Mouse (Mus musculus) adrenal gland (tissue): ENCODE measurements around the gene Ramp1.

Source experiments
- intact Hi-C: fragments of 180-260 bp; cut with DNase I; formaldehyde crosslinking; loops from one replicate; pipeline ENCODE4 v1.15.1; 2025

Ramp1 gene

DNA sequence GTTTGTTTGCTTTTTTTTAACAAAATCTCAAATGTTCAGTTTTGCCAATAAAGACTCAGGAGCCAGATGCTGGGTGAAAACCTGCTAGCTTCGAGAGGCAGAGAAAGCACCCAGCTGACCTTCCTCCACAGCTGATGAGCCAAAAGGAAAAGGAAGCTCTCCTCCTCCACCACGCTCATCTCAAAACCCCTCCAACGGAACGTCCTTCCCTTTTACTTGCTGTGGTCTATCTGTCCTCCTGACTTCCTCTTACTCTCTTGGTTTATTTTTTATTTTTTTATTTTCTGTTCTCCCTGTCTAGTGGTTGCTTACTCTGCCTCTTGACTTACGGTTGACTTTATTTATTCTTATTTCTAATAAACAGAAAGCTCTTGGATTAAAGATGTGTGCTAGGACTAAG, 55.8 kb downstream of the Ramp1 start:
- intact Hi-C loops = no loop called here

DNA sequence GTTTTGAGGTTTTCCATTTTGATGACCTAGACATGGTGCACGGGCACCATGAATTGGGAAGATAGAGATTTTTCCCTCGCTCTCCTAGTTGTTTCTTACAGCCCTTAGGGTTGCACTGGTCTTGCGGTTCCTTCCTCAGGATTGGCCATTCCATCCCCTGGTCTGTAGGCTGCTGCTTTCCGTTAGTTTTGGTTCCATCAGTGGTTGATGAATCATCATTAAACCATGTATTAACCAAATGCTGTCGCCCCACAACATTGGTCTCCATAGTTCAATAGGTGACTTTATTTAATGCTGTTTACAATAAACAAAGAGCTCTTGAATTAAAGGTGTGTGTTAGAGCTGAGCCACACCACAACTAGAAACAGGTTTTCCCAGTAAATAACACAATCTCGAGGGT, 58.1 kb downstream of the Ramp1 start:
- intact Hi-C loops = no loop called here

DNA sequence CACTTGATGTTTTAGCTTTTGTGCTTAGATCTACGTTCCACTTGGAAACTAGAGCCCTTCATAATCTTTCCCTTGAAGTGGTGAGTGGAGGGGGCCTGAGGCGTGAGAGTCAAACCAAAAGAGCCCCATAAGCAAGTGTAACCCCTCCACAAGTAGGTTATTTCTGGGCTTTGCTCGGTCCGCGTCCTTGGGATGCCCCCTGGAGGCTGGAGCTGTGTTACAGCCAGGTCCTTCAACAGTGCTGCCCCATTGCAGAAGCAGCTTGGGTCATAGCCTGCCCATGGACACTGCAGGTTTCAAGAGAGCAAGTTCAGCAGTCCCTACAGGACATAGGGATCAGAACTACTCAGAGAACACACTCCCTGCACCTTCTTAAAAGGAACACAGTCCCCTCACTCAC, 59.5 kb downstream of the Ramp1 start:
- intact Hi-C loops = no loop called here

DNA sequence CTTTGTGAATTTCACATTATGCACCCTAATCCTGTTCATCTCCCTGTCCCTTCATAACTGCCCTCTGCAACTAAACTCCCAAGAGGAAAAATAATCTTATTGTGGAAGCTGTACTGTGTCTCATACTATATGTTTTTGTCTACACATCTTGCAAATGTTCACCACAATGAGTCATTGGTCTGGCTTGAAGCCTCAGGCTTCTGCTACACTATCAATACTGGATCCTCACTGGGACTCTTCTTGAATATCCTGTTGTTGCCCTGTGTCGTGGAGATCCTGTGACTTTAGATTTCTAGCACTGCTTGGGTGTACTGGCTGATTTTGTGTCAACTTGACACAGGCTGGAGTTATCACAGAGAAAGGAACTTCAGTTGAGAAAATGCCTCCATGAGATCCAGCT, 60.2 kb downstream of the Ramp1 start:
- intact Hi-C loops = loop anchor here (2.0 kb wide), 1 partner anchor 61 kb away; the partner anchor contains the start of gene Ramp1

DNA sequence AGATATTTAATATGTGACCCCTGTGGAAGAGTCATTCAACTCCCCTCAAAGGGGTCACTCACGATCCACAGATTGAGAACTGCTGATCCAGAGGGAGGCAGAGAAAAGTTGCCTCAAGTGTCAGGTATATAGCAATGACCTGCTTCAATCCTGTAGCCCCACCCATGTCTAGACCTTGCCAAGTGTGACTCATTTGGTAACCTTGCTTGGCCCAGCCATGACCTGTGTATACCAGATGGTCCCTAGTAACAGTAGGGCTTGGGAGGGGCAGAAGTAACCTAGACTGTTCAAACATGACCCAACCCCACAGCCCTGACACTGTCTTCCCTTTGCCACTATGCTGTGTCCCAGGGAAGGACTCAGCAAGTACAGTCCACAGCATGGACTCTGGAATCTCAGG, 61.1 kb downstream of the Ramp1 start:
- intact Hi-C loops = loop anchor here (2.0 kb wide), 1 partner anchor 62 kb away; the partner anchor contains the start of gene Ramp1

DNA sequence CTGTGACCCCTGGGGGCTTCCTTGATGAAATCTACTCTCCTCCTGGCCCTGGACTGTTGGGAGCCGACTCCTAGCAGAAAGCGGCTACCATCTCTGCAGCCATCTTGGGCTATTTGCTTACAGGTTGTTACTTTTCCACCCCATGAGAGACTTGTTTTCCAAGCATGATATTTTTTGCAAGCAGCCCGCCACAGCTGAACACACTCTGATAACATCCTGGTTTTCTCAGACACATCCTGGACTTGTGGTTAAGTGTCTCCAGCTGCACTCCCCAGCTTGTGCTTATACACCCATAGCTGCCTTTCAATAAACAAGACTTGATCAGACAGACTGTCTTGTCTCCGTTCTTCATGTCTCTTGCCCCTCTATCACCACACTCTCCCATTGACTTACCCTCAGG, 61.6 kb downstream of the Ramp1 start:
- intact Hi-C loops = loop anchor here (2.0 kb wide), 1 partner anchor 62 kb away; the partner anchor contains the start of gene Ramp1

DNA sequence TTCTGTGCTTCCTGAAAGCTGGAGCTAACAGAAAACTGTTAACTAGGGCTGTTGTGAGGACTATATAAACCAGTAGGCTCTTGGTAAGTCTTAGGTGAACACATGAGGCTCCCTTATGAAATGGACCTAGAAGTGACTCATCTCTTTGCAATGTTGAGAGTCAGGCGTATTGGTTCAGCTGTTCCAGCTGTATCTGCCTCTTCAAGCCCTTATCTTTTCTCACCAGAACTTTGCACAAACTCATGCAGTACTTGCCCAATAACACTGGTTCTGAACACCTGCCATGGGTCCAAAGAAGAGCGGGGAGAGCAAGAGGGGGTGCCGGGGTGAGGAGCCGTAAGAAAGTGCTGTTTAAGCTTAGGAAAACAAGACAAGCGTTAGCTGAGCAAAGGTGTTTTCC, 68.6 kb downstream of the Ramp1 start:
- intact Hi-C loops = no loop called here

DNA sequence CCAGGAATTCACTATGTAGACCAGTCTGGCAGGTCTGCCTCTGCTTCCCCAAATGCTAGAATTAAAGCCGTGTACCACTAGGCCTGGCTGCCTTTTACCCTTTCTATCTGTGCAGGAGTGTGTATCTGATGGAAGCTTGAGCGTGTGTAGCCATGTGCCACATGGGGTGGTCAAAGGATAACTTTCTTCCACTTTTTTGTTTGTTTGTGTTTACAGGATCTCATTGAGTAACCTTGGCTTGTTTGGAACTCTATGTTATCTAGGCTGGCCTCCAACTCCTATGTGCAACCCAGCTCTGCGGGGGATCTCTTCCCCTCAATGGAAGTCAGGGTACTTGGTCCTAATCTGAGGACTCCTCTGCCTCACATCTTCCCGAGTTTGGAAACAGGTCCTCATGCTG, 69.3 kb downstream of the Ramp1 start:
- intact Hi-C loops = no loop called here

DNA sequence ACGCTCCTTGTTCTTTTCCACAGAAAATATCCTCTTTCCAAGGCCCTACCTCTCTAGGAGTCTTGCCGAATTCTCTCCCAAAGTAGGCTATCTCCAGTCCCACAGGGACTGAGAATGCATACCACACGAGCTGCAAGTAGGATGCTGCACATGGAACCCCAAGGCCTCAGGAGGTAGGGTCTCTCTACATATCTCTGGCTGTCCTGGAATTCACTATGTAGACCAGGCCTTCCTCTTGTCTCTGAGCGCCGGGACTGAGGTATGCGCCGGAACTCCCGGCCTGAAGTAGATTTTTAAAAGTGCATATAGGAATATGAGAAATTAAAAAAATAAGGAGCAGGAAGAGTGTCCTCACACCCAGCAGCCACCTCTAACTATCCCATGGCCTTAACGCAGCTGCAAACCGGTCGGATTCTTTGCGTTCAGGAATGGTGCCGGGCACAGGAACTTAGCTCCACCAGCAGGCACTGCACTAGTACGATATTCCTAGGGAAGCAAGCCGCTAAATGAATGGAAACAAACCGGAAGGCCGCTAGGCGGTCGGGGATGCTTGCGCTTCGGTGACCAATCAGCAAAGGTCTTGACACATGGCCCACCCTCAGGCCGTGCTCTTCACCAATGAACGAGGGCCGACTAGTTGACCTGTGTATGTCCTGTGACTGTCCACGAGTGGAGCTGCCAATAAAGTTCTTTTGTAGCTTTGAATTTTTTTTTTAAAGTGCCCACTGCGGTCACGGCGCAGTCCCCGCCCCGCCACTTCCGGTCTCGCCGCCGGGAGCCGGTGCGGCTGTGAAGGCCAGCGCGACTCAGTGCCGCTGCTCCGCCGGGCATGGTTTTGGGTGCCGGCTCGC, 70.2 kb downstream of the Ramp1 start, which contains the start of gene Ube2f:
Gene Ube2f (plus strand): TSS at position 741 of the 851 bp plus-strand sequence.
- intact Hi-C loops = loop anchor here (2.0 kb wide), 1 partner anchor 49 kb away; the partner anchor contains the start of gene Scly

DNA sequence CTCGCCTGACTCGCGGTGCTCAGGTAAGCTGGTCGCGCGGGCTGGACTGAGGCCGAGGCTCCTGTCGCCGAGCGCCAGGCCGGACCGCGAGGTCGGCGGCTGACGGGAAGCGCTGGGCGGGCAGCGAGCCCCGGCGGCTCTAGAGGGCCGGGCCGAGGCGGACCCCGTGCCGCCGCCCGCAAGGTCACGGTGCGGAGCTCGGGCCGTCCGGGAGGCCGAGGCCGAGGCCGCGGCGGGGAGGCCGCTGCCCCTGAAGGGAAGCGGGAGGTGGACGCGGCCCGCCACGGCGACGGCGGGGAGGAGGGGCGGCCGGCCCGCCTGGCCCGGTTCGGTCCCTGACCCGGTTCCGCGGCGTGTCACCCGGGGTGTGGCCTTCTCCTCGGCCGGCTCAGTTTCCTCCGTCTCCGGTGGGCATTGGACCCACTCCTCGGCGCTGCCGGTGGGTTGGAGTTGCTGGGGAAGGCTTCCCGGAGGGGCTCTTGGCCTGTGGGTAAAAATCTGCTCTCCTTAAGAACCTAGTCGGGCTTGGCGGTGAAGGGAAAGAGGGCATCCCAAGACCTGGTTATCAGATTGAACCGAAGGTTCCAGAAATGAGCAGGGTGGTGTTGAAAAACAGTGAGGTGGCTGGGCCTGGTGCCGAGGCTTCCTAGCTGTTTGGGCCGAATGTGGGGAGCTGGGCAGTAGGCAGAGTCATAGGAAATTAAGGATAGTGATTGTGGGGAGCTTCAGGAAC, 71.0 kb downstream of the Ramp1 start:
- intact Hi-C loops = loop anchor here (2.0 kb wide), 1 partner anchor 48 kb away; the partner anchor contains the start of gene Scly

DNA sequence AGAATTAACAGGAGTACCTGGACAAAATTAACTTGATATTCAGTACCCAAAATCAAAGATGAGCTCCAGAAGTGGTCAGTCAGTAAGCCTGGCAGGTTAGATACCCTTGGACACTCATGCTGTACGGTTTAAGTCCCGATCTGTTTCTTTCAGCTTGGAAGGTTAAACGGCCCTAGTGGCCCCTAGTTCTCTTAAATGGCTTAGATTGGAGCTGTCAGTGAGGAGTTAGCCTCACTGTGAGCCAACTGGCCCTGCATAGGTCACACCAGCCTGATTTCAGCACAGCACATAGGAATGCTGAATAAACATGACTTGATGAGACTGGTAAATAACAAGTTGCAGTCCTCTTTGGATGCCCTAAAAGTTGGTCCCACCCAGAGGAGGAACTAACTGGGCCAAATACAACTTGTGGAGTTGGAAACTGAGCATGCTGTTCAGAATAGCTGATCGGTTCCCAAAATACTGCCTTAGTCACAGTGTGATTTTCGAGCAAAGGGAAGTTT, 71.6 kb downstream of the Ramp1 start:
- intact Hi-C loops = loop anchor here (2.0 kb wide), 1 partner anchor 48 kb away; the partner anchor contains the start of gene Scly

DNA sequence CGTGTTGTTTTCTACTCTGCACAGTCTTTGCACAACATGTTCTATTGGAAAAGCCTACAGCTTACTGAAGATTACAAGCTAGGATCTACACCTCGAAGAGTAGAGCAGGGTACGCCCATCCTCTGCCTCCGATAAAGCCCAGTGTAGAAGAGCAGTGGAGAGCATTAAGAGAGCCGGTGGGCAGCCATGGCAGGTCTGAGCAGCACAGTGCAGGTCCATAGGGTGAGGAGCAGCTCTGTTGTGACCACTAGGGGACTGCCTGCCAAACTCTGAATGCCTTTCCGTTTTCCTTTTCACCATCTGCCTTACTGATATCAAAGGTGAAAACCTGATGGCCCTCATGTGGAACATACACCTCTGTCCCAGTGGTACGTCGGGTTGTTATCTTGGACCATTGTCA, 72.3 kb downstream of the Ramp1 start:
- intact Hi-C loops = loop anchor here (2.0 kb wide), 1 partner anchor 47 kb away; the partner anchor contains the start of gene Scly

DNA sequence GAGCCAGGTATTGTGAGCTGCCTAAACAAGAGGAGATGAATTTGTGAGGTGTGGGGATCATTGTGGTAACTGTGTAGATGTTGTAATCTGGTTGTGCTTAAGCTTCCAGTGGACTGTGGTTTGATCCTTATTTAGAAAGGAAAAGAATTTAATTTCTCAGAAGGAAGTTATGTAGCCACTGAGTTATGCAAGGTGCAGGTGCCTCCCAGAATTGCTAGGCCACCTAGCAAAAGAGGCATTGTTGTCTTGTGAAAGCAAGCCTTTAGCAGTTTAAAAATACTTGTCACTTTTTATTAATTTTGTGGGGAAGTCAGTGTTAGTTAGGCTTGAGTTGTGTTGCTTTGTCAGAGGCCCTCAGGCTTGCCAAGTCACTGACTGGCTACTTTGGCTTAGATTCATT, 78.3 kb downstream of the Ramp1 start:
- intact Hi-C loops = no loop called here

DNA sequence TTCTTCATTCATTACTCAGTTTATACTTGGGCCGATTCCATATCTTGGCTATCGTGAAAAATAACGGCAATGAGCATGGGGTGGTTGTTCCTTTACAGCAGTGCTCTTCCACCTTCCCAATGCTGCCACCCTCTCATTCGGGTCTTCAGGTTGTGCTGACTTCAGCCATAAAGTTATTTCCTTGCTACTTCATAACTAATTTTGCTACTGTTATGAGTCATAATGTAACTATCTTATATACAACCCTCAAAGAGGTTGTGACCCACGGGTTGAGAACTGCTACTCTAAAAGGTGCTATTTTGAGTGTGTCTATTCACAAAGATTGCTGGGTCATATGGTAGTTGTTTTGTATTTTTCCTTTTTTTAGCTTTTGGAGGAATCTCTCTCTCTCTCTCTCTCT, 80.2 kb downstream of the Ramp1 start:
- intact Hi-C loops = no loop called here

DNA sequence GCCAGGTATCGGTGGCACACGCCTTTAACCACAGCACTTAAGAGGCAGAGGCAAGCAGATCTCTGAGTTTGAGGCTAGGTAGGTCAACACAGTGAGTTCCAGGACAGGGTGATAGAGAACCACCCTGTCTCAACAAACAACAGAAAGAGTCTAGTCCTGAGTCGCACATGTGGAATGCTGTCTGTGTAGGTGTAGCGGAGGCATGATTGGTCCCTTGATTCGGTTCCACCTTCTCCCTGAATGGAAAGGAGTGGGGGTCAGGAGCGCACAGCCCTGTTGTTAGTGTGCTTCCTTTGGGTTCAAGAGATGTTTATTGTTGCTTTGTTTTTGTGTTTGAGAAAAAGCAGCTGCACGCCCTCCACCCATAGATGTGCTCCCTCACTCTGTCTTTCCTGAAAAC, 82.9 kb downstream of the Ramp1 start:
- intact Hi-C loops = no loop called here

DNA sequence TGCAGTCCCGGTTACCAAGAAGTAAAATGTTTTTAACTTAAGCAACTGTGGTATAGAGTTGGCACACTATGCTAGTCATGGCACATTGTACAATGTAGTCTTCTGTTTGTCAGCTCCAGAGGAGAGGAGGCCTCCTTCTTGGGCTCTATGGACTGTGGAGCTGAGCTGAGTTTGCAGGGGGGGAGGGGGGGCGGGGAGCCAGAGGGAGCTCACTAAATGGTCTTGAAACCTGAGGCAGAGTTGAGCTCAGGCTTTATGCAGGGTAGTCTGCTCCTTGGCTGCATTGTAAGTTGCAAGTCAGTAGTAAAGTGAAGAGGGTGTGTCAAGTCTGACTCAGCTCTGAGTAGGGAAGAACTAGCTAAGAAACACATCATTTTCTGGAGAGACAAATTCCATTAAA, 92.6 kb downstream of the Ramp1 start:
- intact Hi-C loops = no loop called here
